ENCODE assay signal across 8 mouse cellular contexts in genomic region chr15:81235086-81235920, GRCm38 (mm10). TPM values are rescaled to one million over a fixed set of nuclear protein-coding genes. Genes with fewer than 3 reads are reported as not detected.
DNase-seq lines count a peak whose midpoint lies in the region; ATAC-seq lines count a peak whose summit lies in the region.

Mchr1 (plus strand) TSS chr15:81235499.

- ATAC-seq in hindbrain, embryonic 16.5 days, result peak; percentile 94

- peaks cover 2% of the 10 kb centered on the region; the same call in 1 of the 2 replicates for H3K4me1 ChIP-seq in hindbrain, embryonic 16.5 days (ENCODE audit: control insufficient read depth, insufficient read depth, low read depth, low read length)

- H3K4me3 ChIP-seq in hindbrain, embryonic 16.5 days (ENCODE audit: low read length), result peak within 1 kb of the TSS; percentile 48

- no peaks in the 10 kb centered on the region for H3K9me3 ChIP-seq in hindbrain, embryonic 16.5 days (ENCODE audit: control insufficient read depth, low read length)

- peak within 1 kb of the TSS; percentile 65 for H3K9ac ChIP-seq in hindbrain, embryonic 16.5 days (ENCODE audit: low read depth, low read length)

- H3K36me3 ChIP-seq in hindbrain, embryonic 16.5 days (ENCODE audit: control insufficient read depth, insufficient read depth, low read length), result no peaks in the 10 kb centered on the region; the same call in 1 of the 2 replicates

- DNase-seq in ZHBTc4 (ENCODE audit: low read depth, low spot score), result peak; percentile 49
- peak; percentile 56 to 62 for DNase-seq in cerebellum, postnatal 14 days
- peak; percentile 53 to 65 for DNase-seq in frontal cortex, postnatal 25 days (ENCODE audit: low spot score in 2 of 2)
- peak in 1 of 2 experiments; percentile 75 for DNase-seq in left cerebral cortex, adult 8-10 months (ENCODE audit: low spot score in 2 of 2)
- DNase-seq in lung, postnatal 25 days (ENCODE audit: low spot score), result peak; percentile 42
- DNase-seq in right cerebral cortex, postnatal 36 days (ENCODE audit: low spot score in 2 of 2), result peak; percentile 70 to 80
- DNase-seq in thymus, postnatal 25 days, result no peak

- H3K27ac ChIP-seq in hindbrain, embryonic 16.5 days (ENCODE audit: low read depth, low read length), result peak within 1 kb of the TSS; percentile 52

- no peaks in the 10 kb centered on the region for H3K27me3 ChIP-seq in hindbrain, embryonic 16.5 days (replicated peaks; ENCODE audit: control insufficient read depth, insufficient read depth, low read length)

- peak within 1 kb of the TSS; percentile 66 for H3K4me2 ChIP-seq in hindbrain, embryonic 16.5 days (ENCODE audit: low read length)

- WGBS in hindbrain, embryonic 16.5 days, result under 1% methylated on average over 25 of the region's 25 CpGs

RNA-seq across cellular contexts. Expression of gene Mchr1, which starts in this region (rescaled TPM):
- polyA plus RNA-seq in hindbrain, embryonic 16.5 days (2015; fragmentation: Nextera tagmentation; extraction: Ambion mirVana), result 6.3 and 7.9 TPM in 2 replicates
- 10 to 100 TPM; 23.9 to 29.4 (median 27.6) TPM for total RNA-seq in left cerebral cortex, adult 8-10 months (2022)
